ENCODE assay signal across 29 mouse cellular contexts in the genomic region with DNA sequence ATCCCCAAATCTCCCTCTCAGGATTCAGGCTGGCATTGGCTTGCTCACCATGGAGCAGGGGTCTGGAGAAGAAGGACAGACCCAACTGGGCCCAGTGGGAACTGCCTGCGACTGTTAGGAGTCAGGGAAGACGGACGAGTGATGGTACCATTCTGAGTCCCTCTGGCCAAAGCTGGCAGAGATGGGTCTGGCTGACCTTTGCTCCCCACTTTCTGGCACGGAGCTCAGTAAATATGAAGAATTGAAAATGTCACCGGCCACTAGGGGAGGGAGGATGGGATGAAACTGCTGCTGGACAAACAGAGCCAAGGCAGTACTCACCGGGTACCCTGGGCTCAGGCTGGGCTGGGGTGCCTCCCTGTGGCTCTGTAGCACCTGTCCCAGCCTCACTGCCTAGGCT. TPM values are rescaled to one million over a fixed set of nuclear protein-coding genes. Genes with fewer than 3 reads are reported as not detected.
DNase-seq lines count a peak whose midpoint lies in the region; ATAC-seq and TF ChIP-seq lines count a peak whose summit lies in the region.
"Had no signal": no experiment of that assay in that cellular context is flagged by ENCODE, and none has a peak within 500 bp of the region (broad histone marks: within the 10 kb centered on the region; RNA-seq: fewer than 3 reads in every experiment).

No protein-coding gene starts in this region.

- H3K4me3 ChIP-seq in kidney, adult 2 months (ENCODE audit: insufficient read depth, low read depth, low read length), result no peak overlapping the region
- no peak overlapping the region for H3K4me3 ChIP-seq in kidney, embryonic 14.5 days (ENCODE audit: low read length)
- no peak overlapping the region for H3K4me3 ChIP-seq in liver, adult 2 months (ENCODE audit: insufficient read depth, low read depth, low read length)
- no peak overlapping the region for H3K4me3 ChIP-seq in liver, embryonic 11.5 days (ENCODE audit: low read depth, low read length)
- H3K4me3 ChIP-seq in midbrain, embryonic 11.5 days (ENCODE audit: low read depth, low read length), result no peak overlapping the region
- no peak overlapping the region for H3K4me3 ChIP-seq in midbrain, postnatal 0 days (ENCODE audit: low read depth, low read length)
- H3K4me3 ChIP-seq: forebrain, embryonic 10.5 days; forebrain, embryonic 13.5 days; heart, adult 2 months; heart, embryonic 10.5 days; heart, embryonic 13.5 days had no signal

- ATAC-seq in kidney, embryonic 14.5 days (ENCODE audit: low FRiP score, low TSS enrichment), result no peak
- no peak for ATAC-seq in liver, embryonic 11.5 days (replicated peaks; ENCODE audit: low FRiP score)
- no peak for ATAC-seq in midbrain, embryonic 11.5 days (ENCODE audit: low FRiP score)
- ATAC-seq in midbrain, postnatal 0 days (ENCODE audit: low FRiP score), result no peak
- ATAC-seq: forebrain, embryonic 13.5 days; forebrain, embryonic 16.5 days; hindbrain, postnatal 0 days; Patski had no signal

- no peak overlapping the region for H3K9ac ChIP-seq in kidney, embryonic 14.5 days (ENCODE audit: low read depth, low read length)
- no peak overlapping the region for H3K9ac ChIP-seq in liver, adult 2 months (ENCODE audit: low read depth, low read length)
- H3K9ac ChIP-seq in liver, embryonic 11.5 days (ENCODE audit: low read depth, low read length), result no peak overlapping the region
- no peak overlapping the region for H3K9ac ChIP-seq in midbrain, embryonic 11.5 days (ENCODE audit: low read length)
- H3K9ac ChIP-seq in midbrain, postnatal 0 days (replicated peaks; ENCODE audit: low read length, poor library complexity, severe bottlenecking), result no peak overlapping the region
- H3K9ac ChIP-seq: forebrain, embryonic 13.5 days; heart, embryonic 13.5 days; hindbrain, embryonic 14.5 days had no signal

- peak; percentile 35 for DNase-seq in adrenal gland, adult 2 months
- DNase-seq in adrenal gland, postnatal 14 days, result no peak
- DNase-seq in kidney, adult 2 months, result peak; percentile 63
- DNase-seq in liver, adult 2 months (ENCODE audit: extremely low read depth, low read depth, low spot score), result peak; percentile 56
- DNase-seq in liver, embryonic 11.5 days (ENCODE audit: low spot score), result no peak
- DNase-seq in midbrain, embryonic 11.5 days (ENCODE audit: low spot score, missing footprints), result peak; percentile 68
- DNase-seq in midbrain, postnatal 0 days (ENCODE audit: low spot score), result no peak
- DNase-seq: adrenal gland, postnatal 10 days; B cell, adult 2 months; cerebellum, adult 18-20 months; cerebellum, adult 9-10 months; cerebellum, postnatal 14 days; gastrocnemius, postnatal 10 days; gastrocnemius, postnatal 36 days; heart, adult 2 months; heart, postnatal 14 days; heart, postnatal 4 days had no signal

- no peak overlapping the region for H3K27ac ChIP-seq in kidney, adult 2 months (ENCODE audit: insufficient read depth, low read depth, low read length)
- H3K27ac ChIP-seq in kidney, embryonic 14.5 days (ENCODE audit: low read depth, low read length), result no peak overlapping the region
- no peak overlapping the region for H3K27ac ChIP-seq in liver, adult 2 months (replicated peaks; ENCODE audit: insufficient read depth, low read depth, low read length)
- no peak overlapping the region for H3K27ac ChIP-seq in liver, embryonic 11.5 days (ENCODE audit: low read depth, low read length)
- H3K27ac ChIP-seq in midbrain, embryonic 11.5 days (ENCODE audit: low read depth, low read length), result no peak overlapping the region
- no peak overlapping the region for H3K27ac ChIP-seq in midbrain, postnatal 0 days (ENCODE audit: low read depth, low read length)
- H3K27ac ChIP-seq: forebrain, embryonic 10.5 days; forebrain, embryonic 13.5 days; heart, adult 2 months; heart, embryonic 10.5 days; heart, embryonic 13.5 days; hindbrain, embryonic 14.5 days; hindbrain, postnatal 0 days had no signal

- no peak for TF ChIP-seq POLR2A in kidney, adult 2 months (IDR thresholded peaks at IDR 0.05; ENCODE audit: low read depth, low read length)
- TF ChIP-seq POLR2A in liver, adult 2 months (IDR thresholded peaks at IDR 0.05; ENCODE audit: extremely low read depth, insufficient read depth, low read length), result no peak

- no peaks in the 10 kb centered on the region for H3K4me1 ChIP-seq in kidney, adult 2 months (ENCODE audit: control insufficient read depth, insufficient read depth, low read length)
- H3K4me1 ChIP-seq in kidney, embryonic 14.5 days (ENCODE audit: control insufficient read depth, insufficient read depth, low read length), result no peaks in the 10 kb centered on the region
- no peaks in the 10 kb centered on the region for H3K4me1 ChIP-seq in liver, adult 2 months (ENCODE audit: control insufficient read depth, insufficient read depth, low read length)
- no peaks in the 10 kb centered on the region for H3K4me1 ChIP-seq in liver, embryonic 11.5 days (replicated peaks; ENCODE audit: control insufficient read depth, insufficient read depth, low read length)
- no peaks in the 10 kb centered on the region for H3K4me1 ChIP-seq in midbrain, embryonic 11.5 days (ENCODE audit: control insufficient read depth, insufficient read depth, low read length)
- H3K4me1 ChIP-seq in midbrain, postnatal 0 days (ENCODE audit: insufficient read depth, low read length), result no peaks in the 10 kb centered on the region
- H3K4me1 ChIP-seq: forebrain, embryonic 13.5 days; heart, embryonic 10.5 days; heart, embryonic 13.5 days had no signal

- peak; percentile 33 for TF ChIP-seq CTCF in kidney, adult 2 months (conservative IDR thresholded peaks at IDR 0.05; ENCODE audit: insufficient read depth, insufficient read length, low read depth, low read length)
- TF ChIP-seq CTCF in liver, adult 2 months (IDR thresholded peaks at IDR 0.05; ENCODE audit: low read depth, low read length), result peak; percentile 40
- TF ChIP-seq CTCF in midbrain, postnatal 0 days (IDR thresholded peaks at IDR 0.05), result no peak

- no peaks in the 10 kb centered on the region for H3K79me2 ChIP-seq in liver, adult 2 months (ENCODE audit: control insufficient read depth, insufficient read depth, low read length)

- WGBS in kidney, adult 2 months, result 68% methylated on average over 6 of the region's 6 CpGs
- WGBS in kidney, embryonic 14.5 days, result 81% methylated on average over 6 of the region's 6 CpGs
- 34% methylated on average over 6 of the region's 6 CpGs for WGBS in liver, adult 2 months
- WGBS in liver, embryonic 11.5 days, result 77% methylated on average over 6 of the region's 6 CpGs
- 81% methylated on average over 6 of the region's 6 CpGs for WGBS in midbrain, embryonic 11.5 days
- WGBS in midbrain, postnatal 0 days, result 88% methylated on average over 6 of the region's 6 CpGs

- no peaks in the 10 kb centered on the region for H3K9me3 ChIP-seq in kidney, embryonic 14.5 days (ENCODE audit: control insufficient read depth, low read length)
- H3K9me3 ChIP-seq in liver, embryonic 11.5 days (ENCODE audit: control insufficient read depth, low read length), result no peaks in the 10 kb centered on the region
- no peaks in the 10 kb centered on the region for H3K9me3 ChIP-seq in midbrain, embryonic 11.5 days (ENCODE audit: control insufficient read depth, low read length)
- no peaks in the 10 kb centered on the region for H3K9me3 ChIP-seq in midbrain, postnatal 0 days (ENCODE audit: low read length)
- H3K9me3 ChIP-seq: forebrain, embryonic 10.5 days; forebrain, embryonic 13.5 days; G1E; heart, embryonic 10.5 days had no signal

- no peaks in the 10 kb centered on the region for H3K27me3 ChIP-seq in kidney, adult 2 months (replicated peaks; ENCODE audit: control insufficient read depth, insufficient read depth, low read length)
- H3K27me3 ChIP-seq in kidney, embryonic 14.5 days (ENCODE audit: control insufficient read depth, insufficient read depth, low read length), result no peaks in the 10 kb centered on the region
- no peaks in the 10 kb centered on the region for H3K27me3 ChIP-seq in liver, adult 2 months (ENCODE audit: control insufficient read depth, insufficient read depth, low read length)
- no peaks in the 10 kb centered on the region for H3K27me3 ChIP-seq in liver, embryonic 11.5 days (replicated peaks; ENCODE audit: control insufficient read depth, insufficient read depth, low read length)
- H3K27me3 ChIP-seq in midbrain, embryonic 11.5 days (ENCODE audit: control insufficient read depth, insufficient read depth, low read length), result no peaks in the 10 kb centered on the region
- no peaks in the 10 kb centered on the region for H3K27me3 ChIP-seq in midbrain, postnatal 0 days (ENCODE audit: insufficient read depth, low read length)
- H3K27me3 ChIP-seq: CH12.LX; forebrain, embryonic 13.5 days; heart, embryonic 13.5 days; Patski had no signal

- no peak overlapping the region for H3K4me2 ChIP-seq in kidney, embryonic 14.5 days (replicated peaks; ENCODE audit: low read depth, low read length)
- H3K4me2 ChIP-seq in liver, embryonic 11.5 days, result no peak overlapping the region
- no peak overlapping the region for H3K4me2 ChIP-seq in midbrain, embryonic 11.5 days
- H3K4me2 ChIP-seq in midbrain, postnatal 0 days (ENCODE audit: low read depth, low read length, poor library complexity, severe bottlenecking), result no peak overlapping the region
- H3K4me2 ChIP-seq: forebrain, embryonic 13.5 days; heart, embryonic 13.5 days; hindbrain, embryonic 14.5 days had no signal

- H3K36me3 ChIP-seq in kidney, adult 2 months (ENCODE audit: control insufficient read depth, insufficient read depth, low read length), result no peaks in the 10 kb centered on the region
- H3K36me3 ChIP-seq in kidney, embryonic 14.5 days (ENCODE audit: control insufficient read depth, insufficient read depth, low read length), result no peaks in the 10 kb centered on the region
- H3K36me3 ChIP-seq in liver, adult 2 months (ENCODE audit: control insufficient read depth, insufficient read depth, low read length), result no peaks in the 10 kb centered on the region
- H3K36me3 ChIP-seq in liver, embryonic 11.5 days (ENCODE audit: control insufficient read depth, insufficient read depth, low read length), result no peaks in the 10 kb centered on the region
- no peaks in the 10 kb centered on the region for H3K36me3 ChIP-seq in midbrain, embryonic 11.5 days (ENCODE audit: control insufficient read depth, insufficient read depth, low read length)
- no peaks in the 10 kb centered on the region for H3K36me3 ChIP-seq in midbrain, postnatal 0 days (ENCODE audit: insufficient read depth, low read length)
- H3K36me3 ChIP-seq: forebrain, embryonic 10.5 days; G1E; heart, embryonic 10.5 days; heart, embryonic 13.5 days had no signal

RNA-seq across cellular contexts. Expression of gene Doc2b, which starts 37.2 kb away (rescaled TPM):
- total RNA-seq in adrenal gland, adult 2 months (2021), result 10 to 100 TPM; 10.6 to 23.5 TPM
- polyA plus RNA-seq in adrenal gland, adult 2 months (2012; rRNA removed), result 9.5 and 13.9 TPM in 2 replicates
- 12.3 and 16.4 TPM in 2 replicates for total RNA-seq in adrenal gland, postnatal 14 days (2021)
- 0.34 and 0.36 TPM in 2 replicates for polyA plus RNA-seq in kidney, adult 2 months (2012; rRNA removed)
- 1.1 and 1.2 TPM in 2 replicates for polyA plus RNA-seq in kidney, embryonic 14.5 days (2014; fragmentation: Nextera tagmentation; extraction: Ambion mirVana)
- 0.09 and 0.13 TPM in 2 replicates for total RNA-seq in liver, adult 2 months (2014; rRNA removed)
- polyA plus RNA-seq in liver, adult 2 months (2012; rRNA removed), result 0.05 and 0.07 TPM in 2 replicates
- polyA plus RNA-seq in liver, embryonic 11.5 days (2014; fragmentation: Nextera tagmentation; extraction: Ambion mirVana), result 0.10 and 0.40 TPM in 2 replicates
- 0.58 and 0.68 TPM in 2 replicates for polyA plus RNA-seq in midbrain, embryonic 11.5 days (2014; fragmentation: Nextera tagmentation; extraction: Ambion mirVana)
- total RNA-seq in midbrain, postnatal 0 days (2014; rRNA removed), result 23.0 and 27.7 TPM in 2 replicates
- polyA plus RNA-seq in midbrain, postnatal 0 days (2015; fragmentation: Nextera tagmentation; extraction: Ambion mirVana), result 6.9 and 8.0 TPM in 2 replicates
- total RNA-seq: CH12.LX; G1E; granulocyte monocyte progenitor cell, adult 5-6 weeks had no signal
- polyA plus RNA-seq: G1E had no signal

Comparison
In these comparisons a context has a peak if more than half of its experiments do, and no peak if none do; other contexts are left out.
1. DNase-seq: peak in adrenal gland, adult 2 months (single experiment), kidney, adult 2 months (single experiment), liver, adult 2 months (single experiment) and midbrain, embryonic 11.5 days (single experiment); none in adrenal gland, postnatal 14 days (single experiment), liver, embryonic 11.5 days (single experiment) and midbrain, postnatal 0 days (single experiment).